Mouse (Mus musculus) erythroblast, embryonic 14.5 days (primary cell): ENCODE results near the gene Upk1a. TPM values are rescaled to one million over a fixed set of nuclear protein-coding genes. Genes with fewer than 3 reads are reported as not detected.
A peak's percentile ranks its signal among the peaks of the same experiment; 100 is the strongest.

Experiments used
- H3K27me3 ChIP-seq: 2 replicates; pipeline ENCODE4 v1.6.1; 2012; ENCODE audit warnings: inconsistent platforms; ENCODE audit not compliant: control insufficient read depth
- H3K36me3 ChIP-seq: 2 replicates; pipeline ENCODE4 v1.6.1; 2012; ENCODE audit warnings: mild to moderate bottlenecking, inconsistent platforms; ENCODE audit not compliant: control insufficient read depth
- H3K4me1 ChIP-seq: 2 replicates; pipeline ENCODE4 v1.6.1; 2012; ENCODE audit warnings: inconsistent platforms; ENCODE audit not compliant: control insufficient read depth
- H3K4me3 ChIP-seq: replicated peaks from 2 replicates; pipeline ENCODE3; 2012; ENCODE audit warnings: moderate library complexity, mild to moderate bottlenecking, inconsistent platforms
- H3K9me3 ChIP-seq: 2 replicates; pipeline ENCODE4 v1.6.1; 2012; ENCODE audit warnings: low read length, inconsistent platforms, mixed read lengths; ENCODE audit not compliant: control insufficient read depth
- GATA1 ChIP-seq: IDR thresholded peaks from 2 replicates; pipeline ENCODE4 v1.6.1; 2012; ENCODE audit warnings: low read length, inconsistent platforms, mixed read lengths
- TAL1 ChIP-seq: IDR thresholded peaks from 3 replicates; pipeline ENCODE4 v1.6.1; 2012; ENCODE audit warnings: low read length, inconsistent platforms, mixed read lengths
- polyA plus RNA-seq: library from polyadenylated mRNA; stranded (reverse); fragments of >175 nt; gene quantifications from 2 replicates; pipeline ENCODE4 v1.2.3, GENCODE M21; 2012

The Upk1a gene
- polyA plus RNA-seq, 1 experiment, result 0.10 TPM

DNA sequence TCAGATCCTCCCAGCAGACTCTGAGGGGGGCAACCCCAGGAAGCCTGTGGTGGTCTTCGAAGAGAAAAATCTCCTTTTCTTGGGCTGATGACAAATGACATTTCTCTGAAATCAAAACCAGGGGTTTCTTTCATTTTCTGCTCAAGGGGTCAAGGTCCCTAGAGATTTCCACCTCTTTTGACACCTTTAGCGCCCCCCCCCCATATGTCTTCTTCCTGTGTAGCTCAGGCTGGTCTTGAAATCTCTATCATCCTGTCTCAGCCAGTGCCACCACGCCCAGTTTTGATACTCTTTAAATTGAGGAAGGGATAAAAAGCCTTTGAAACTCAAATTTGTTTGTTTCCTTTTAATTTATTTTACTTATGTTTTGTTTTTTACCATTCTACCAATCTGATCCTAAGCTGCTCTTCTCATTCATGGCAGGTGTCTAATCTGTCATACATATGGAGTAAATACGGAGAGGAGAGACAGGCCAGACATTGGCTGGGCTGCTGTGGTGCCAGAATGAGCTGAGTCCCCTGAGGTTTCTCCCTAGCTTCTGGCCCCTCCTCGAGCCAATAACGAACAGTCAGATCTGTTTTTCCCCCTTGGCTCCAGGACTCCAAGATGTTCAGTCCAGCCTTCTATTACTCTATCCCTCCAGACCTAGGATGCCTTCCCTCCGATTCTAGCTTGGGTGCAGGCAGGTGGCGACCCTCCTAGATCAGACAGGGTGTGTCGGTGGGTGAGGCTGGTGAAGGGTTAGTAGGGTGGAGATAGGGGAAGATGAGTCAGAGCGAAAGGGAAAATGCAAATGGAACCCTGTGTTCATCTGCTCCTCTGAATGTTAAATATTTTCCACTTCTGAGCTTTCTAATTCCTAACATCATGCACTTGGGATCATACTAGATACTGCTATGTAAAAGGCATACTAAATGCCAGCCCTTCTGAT, 18.8 kb downstream of the Upk1a start:
- H3K36me3 ChIP-seq, result no peaks in the 10 kb centered on the region
- H3K4me1 ChIP-seq, result peaks cover 47% of the 10 kb centered on the region
- peaks cover 11% of the 10 kb centered on the region for H3K27me3 ChIP-seq
- no peak overlapping the region for H3K4me3 ChIP-seq
- H3K9me3 ChIP-seq, result no peaks in the 10 kb centered on the region
- no peak for TF ChIP-seq GATA1
- TF ChIP-seq TAL1, result no peak

DNA sequence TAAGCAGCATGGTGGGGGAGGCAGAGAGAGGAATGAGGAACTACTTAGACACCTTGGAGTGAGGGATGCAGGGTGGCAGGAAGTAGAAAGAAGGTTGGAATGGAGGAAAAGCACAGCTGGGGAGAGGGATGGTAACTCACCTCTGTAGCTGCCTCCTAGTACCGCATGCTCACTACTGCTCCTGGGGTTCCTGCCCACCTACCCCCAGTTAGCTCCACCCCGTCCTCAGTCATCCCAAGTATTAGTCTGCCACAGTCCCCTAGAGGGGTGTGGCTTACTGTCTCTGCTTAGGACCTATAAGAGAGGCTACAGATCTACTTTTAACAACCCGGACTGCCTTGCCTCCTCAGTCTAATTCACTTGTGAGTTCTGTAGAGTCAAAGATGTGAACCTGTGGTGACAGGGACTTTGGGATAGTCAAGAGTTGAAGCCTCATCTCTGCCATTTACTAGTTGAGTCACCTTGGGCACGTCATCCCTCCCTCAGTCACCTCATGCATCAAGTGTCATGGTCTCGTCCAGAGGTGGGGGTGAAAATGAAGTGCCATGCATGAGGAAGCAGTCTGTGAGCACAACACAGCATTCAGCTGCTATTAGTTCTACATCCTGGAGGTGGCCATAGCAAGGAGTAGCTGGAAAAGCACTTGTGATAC, 19.7 kb downstream of the Upk1a start:
- Histone ChIP-seq H3K27me3 (peaks cover 11% of the 10 kb centered on the region), H3K4me3 (no peak overlapping the region), H3K4me1 (peaks cover 48% of the 10 kb centered on the region), H3K36me3 (no peaks in the 10 kb centered on the region), H3K9me3 (no peaks in the 10 kb centered on the region)
- TF ChIP-seq GATA1, result no peak
- no peak for TF ChIP-seq TAL1

DNA sequence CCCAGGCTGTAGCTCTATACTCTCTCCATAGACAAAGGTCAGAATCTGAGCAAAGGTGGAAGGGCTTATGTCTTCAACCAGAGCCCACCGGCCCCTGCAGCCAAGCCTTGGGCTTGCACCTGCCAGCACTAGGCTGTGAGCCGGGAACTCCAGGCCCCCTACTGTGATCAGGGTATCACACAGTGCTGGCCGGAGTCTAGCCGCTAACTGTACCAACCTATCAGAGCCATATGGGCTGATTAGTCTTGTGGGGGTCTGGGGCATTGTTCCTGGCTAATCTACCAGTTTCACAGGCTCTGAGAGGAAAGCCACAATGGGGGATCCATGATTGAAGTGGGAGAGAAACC, 21.1 kb downstream of the Upk1a start:
- peaks cover 61% of the 10 kb centered on the region for H3K4me1 ChIP-seq
- no peak for TF ChIP-seq GATA1
- TF ChIP-seq TAL1, result no peak
- peaks cover 8% of the 10 kb centered on the region for H3K27me3 ChIP-seq

DNA sequence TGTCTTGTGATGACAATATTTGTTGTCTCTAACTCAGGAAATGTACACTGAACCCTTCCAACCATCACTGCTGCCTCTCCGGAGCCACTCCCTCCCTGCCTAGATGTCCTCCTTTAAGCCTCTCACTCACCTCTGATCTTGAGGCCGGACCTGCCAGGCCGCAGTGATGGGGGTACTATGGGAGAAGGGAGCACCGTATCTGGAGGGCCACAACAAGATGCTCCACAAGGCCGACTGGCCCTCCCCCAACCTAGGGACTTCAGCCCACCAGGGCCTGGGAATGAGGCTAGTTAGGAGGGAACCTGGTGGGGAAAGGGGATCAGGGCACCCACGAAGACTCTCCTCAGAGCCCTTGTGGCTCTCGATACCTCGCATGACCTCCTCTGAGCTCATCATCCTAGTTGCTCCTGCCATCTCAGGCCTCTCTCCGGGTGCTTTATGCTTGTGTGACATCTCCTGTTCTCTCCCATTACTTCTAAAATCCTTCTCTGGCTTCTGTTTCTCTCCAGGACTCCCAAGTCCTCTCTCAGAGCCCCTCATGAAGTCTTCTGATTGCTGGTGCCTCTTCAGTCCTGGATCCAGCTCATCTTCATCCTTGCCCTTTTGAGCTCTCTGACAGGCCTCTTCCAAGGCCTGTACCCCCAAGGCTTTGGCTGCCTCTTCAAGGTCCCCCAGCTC, 21.6 kb downstream of the Upk1a start:
- peaks cover 64% of the 10 kb centered on the region for H3K4me1 ChIP-seq
- H3K36me3 ChIP-seq, result peaks cover 13% of the 10 kb centered on the region
- no peaks in the 10 kb centered on the region for H3K9me3 ChIP-seq
- TF ChIP-seq GATA1 (no peak), TAL1 (no peak)
- H3K4me3 ChIP-seq, result no peak overlapping the region
- peaks cover 8% of the 10 kb centered on the region for H3K27me3 ChIP-seq

More for the DNA sequence above, 21.1 kb downstream of the Upk1a start:
- no peaks in the 10 kb centered on the region for H3K9me3 ChIP-seq
- H3K36me3 ChIP-seq, result peaks cover 8% of the 10 kb centered on the region
- H3K4me3 ChIP-seq, result no peak overlapping the region

DNA sequence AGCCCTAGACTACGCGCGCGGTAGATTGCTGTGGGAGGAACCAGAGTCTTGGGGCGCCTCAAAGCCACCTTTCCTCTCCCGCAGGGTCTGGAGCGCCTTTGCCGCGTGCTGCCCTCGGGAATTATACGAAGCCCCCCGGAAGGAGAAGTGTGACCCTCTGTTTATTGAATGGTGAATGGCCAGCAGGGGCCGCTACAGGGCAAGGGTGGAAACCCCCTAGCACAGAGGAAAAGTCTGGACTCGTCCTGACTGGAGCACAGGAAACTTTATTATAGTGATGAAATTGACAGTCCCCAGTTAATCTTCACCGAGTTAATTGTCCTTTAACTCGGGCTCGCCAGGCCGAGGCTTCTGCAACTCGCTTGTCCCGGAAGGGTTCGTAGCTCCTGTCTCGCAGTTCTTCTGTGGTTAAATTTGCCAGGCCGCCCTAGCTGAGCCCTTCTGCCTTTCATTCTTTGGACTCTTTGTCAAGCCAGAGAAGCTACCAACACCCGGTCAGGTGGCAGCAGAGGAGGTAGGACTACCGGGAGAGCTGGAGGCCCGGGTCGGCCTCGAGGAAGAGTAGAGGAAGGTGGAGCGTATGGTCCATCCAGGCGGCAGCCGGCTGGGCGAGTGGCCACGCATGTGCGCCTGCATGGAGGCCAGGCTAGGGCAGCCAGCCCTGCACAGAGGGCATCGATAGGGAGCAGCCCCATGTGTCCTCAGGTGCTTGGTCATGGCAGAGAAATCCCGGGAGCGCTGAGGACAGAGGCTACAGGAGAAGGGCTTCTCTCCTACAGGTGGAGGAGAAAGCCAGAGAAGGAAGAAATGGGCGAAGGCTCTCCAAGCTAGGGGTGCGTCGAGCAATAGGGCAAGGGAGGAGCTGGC, 23.0 kb downstream of the Upk1a start:
- peaks cover 65% of the 10 kb centered on the region for H3K4me1 ChIP-seq
- H3K4me3 ChIP-seq, result peak overlapping the region; percentile 95
- TF ChIP-seq TAL1 (no peak), GATA1 (no peak)
- no peaks in the 10 kb centered on the region for H3K9me3 ChIP-seq
- peaks cover 27% of the 10 kb centered on the region for H3K36me3 ChIP-seq
- H3K27me3 ChIP-seq, result no peaks in the 10 kb centered on the region; the same call in 1 of the 2 replicates

DNA sequence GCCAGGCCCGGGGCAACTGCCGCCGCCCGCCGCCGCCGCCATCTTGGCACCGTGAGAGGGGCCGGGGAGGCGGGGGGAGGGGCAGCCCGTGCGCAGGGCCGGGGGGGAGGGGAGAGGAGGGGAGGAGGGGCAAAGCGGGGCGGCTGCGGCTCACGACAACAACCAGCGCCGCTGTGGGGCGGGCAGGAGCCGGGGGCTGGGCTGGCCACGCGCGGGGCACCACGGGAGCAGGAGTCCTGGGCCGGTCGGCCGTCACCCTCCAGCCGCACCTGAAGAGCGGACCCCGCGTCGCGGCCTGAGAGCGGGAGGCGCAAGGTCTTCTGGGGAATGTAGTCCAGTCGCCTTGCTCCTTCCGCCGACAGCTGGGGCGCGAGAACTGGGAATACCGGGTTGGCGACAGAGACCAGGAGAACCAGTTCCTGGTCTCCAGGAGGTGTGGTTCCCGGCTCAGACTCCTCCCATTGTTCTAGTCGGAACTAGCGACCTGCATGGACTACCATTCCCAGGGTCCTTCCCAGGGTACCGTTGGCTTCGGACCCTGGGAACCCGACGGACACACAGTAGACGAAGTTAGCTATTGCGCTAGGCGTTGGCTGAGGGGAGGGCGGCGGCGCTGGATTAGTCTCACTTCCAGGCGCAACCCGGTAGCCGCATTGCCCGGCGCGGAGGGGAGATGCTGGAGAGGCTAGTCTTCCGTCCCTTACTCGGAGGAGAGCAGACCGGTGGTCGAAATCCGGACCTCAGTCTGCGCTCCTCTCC, 23.8 kb downstream of the Upk1a start, which contains the start of gene Kmt2b:
TSS of gene Kmt2b (minus strand) at position 51 of the 759 bp plus-strand sequence.
- Histone ChIP-seq H3K9me3 (no peaks in the 10 kb centered on the region), H3K4me3 (peak within 1 kb of the TSS; percentile 95), H3K36me3 (peaks cover 35% of the 10 kb centered on the region), H3K4me1 (peaks cover 59% of the 10 kb centered on the region), H3K27me3 (no peaks in the 10 kb centered on the region)
- no peak for TF ChIP-seq GATA1
- no peak for TF ChIP-seq TAL1

DNA sequence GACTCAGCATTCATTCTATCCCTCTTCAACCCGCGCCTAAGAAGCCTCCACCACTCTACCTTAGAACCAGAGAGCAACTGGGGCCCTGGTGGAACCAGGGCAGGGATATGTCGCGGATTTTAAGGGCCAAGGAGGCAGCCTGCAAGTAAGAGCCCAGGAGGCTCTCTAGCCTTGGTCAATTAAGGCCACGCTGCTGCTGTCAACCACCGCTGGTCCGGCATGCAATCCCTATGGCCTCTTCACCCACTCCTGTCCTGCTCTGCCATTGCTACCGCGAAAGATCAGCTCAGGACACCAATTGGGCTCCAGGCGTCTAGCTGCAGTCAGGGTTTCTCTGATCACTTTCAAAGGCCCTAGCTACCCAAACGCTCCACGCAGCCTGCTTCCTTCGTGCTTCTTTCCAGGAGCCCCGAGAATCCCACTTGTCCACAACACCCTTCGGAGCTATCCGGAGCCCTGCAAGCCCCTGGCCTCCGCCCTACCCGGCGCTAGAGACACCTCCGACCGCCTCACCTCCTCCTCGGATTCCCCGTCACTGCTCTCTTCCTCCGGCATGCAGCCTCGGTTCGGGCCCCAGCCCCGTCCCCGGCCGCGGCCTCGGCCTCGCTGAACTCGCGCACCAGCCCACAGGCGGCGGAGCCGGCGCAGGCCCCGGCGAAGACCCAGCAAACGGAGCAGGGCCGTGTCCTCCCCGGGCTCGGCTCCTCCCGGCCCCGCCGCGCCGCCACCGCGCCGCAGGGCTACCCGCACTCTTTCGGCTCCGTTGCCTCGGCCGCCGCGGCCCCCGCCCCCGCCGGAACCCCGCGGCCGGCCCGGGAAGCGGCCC, 24.6 kb downstream of the Upk1a start:
- H3K36me3 ChIP-seq, result peaks cover 43% of the 10 kb centered on the region
- TF ChIP-seq TAL1 (no peak), GATA1 (no peak)
- H3K9me3 ChIP-seq, result no peaks in the 10 kb centered on the region
- H3K4me1 ChIP-seq, result peaks cover 52% of the 10 kb centered on the region
- H3K27me3 ChIP-seq, result no peaks in the 10 kb centered on the region
- H3K4me3 ChIP-seq, result peak overlapping the region; percentile 95
